28 mouse cellular contexts compared by ENCODE assay signal in genomic region chr5:53259894-53260293, GRCm38 (mm10). TPM values are rescaled to one million over a fixed set of nuclear protein-coding genes. Genes with fewer than 3 reads are reported as not detected.
DNase-seq lines count a peak whose midpoint lies in the region; ATAC-seq lines count a peak whose summit lies in the region.
"Had no signal": no experiment of that assay in that cellular context is flagged by ENCODE, and none has a peak within 500 bp of the region (broad histone marks: within the 10 kb centered on the region; RNA-seq: fewer than 3 reads in every experiment).

No protein-coding gene starts in this region.

- peak; percentile 55 for ATAC-seq in forebrain, embryonic 15.5 days (replicated peaks)
- ATAC-seq in forebrain, embryonic 12.5 days (ENCODE audit: low FRiP score): no peak
- peak; percentile 45 for ATAC-seq in forebrain, embryonic 16.5 days
- ATAC-seq: CD4-positive, CD25-positive, alpha-beta regulatory T cell, adult 4 months; intestine, postnatal 0 days; liver, embryonic 12.5 days; liver, postnatal 0 days; midbrain, embryonic 16.5 days had no signal

- H3K4me1 ChIP-seq in forebrain, embryonic 15.5 days: peaks cover 30% of the 10 kb centered on the region
- H3K4me1 ChIP-seq in forebrain, embryonic 12.5 days: peaks cover 20% of the 10 kb centered on the region
- peaks cover 27% of the 10 kb centered on the region for H3K4me1 ChIP-seq in forebrain, embryonic 16.5 days (replicated peaks; ENCODE audit: control insufficient read depth, insufficient read depth, low read length)

- H3K27ac ChIP-seq in forebrain, embryonic 15.5 days (replicated peaks): peak overlapping the region; percentile 35; the same call in 1 of the 2 replicates
- H3K27ac ChIP-seq in forebrain, embryonic 12.5 days: no peak overlapping the region
- 0 out of 2 replicates have a peak overlapping the region, but pooled peaks have one; percentile 52 for H3K27ac ChIP-seq in forebrain, embryonic 16.5 days (ENCODE audit: low read length)
- H3K27ac ChIP-seq: embryonic facial prominence, embryonic 15.5 days; heart, embryonic 13.5 days; hindbrain, embryonic 14.5 days; left cerebral cortex, adult 2 months; liver, embryonic 12.5 days; stomach, embryonic 15.5 days had no signal

- H3K4me3 ChIP-seq in forebrain, embryonic 15.5 days: no peak overlapping the region
- H3K4me3 ChIP-seq in forebrain, embryonic 12.5 days (replicated peaks): no peak overlapping the region
- H3K4me3 ChIP-seq in forebrain, embryonic 16.5 days (replicated peaks; ENCODE audit: low read length): no peak overlapping the region
- H3K4me3 ChIP-seq: embryonic facial prominence, embryonic 15.5 days; heart, embryonic 13.5 days; left cerebral cortex, adult 2 months; liver, embryonic 12.5 days; stomach, embryonic 15.5 days had no signal

- DNase-seq in left cerebral cortex, postnatal 14 days (ENCODE audit: low spot score in 2 of 2): peak; percentile 38 to 52
- no peak for DNase-seq in left cerebral cortex, adult 9 months (ENCODE audit: low spot score in 2 of 2)
- DNase-seq in spleen, postnatal 4 days (ENCODE audit: low spot score in 2 of 2): no peak
- DNase-seq in kidney, adult 8-10 months: no peak
- DNase-seq: adrenal gland, postnatal 14 days; cerebellum, adult 18-20 months; heart, postnatal 10 days; kidney, postnatal 14 days; layer of hippocampus, adult 9-11 months; left cerebral cortex, postnatal 4 days; liver, postnatal 0 days; lung, postnatal 36 days; thymus, adult 2 months; thymus, postnatal 4 days had no signal

- no peak overlapping the region for H3K9ac ChIP-seq in forebrain, embryonic 15.5 days (replicated peaks)
- no peak overlapping the region for H3K9ac ChIP-seq in forebrain, embryonic 12.5 days
- H3K9ac ChIP-seq in forebrain, embryonic 16.5 days (replicated peaks; ENCODE audit: low read depth, low read length): no peak overlapping the region
- H3K9ac ChIP-seq: embryonic facial prominence, embryonic 15.5 days; heart, embryonic 13.5 days; hindbrain, embryonic 14.5 days; liver, embryonic 12.5 days; liver, postnatal 0 days; stomach, embryonic 15.5 days had no signal

- intact Hi-C loops in left cerebral cortex, postnatal 14 days (cut with DNase I): no loop called here

- 52% methylated on average over 5 of the region's 5 CpGs for WGBS in forebrain, embryonic 15.5 days
- WGBS in forebrain, embryonic 12.5 days: 65% methylated on average over 5 of the region's 5 CpGs
- 53% methylated on average over 5 of the region's 5 CpGs for WGBS in forebrain, embryonic 16.5 days

- H3K27me3 ChIP-seq in forebrain, embryonic 15.5 days: no peaks in the 10 kb centered on the region
- H3K27me3 ChIP-seq in forebrain, embryonic 12.5 days: peaks cover 36% of the 10 kb centered on the region
- H3K27me3 ChIP-seq in forebrain, embryonic 16.5 days (replicated peaks; ENCODE audit: control insufficient read depth, insufficient read depth, low read length): no peaks in the 10 kb centered on the region
- H3K27me3 ChIP-seq: stomach, embryonic 15.5 days had no signal

- H3K9me3 ChIP-seq in forebrain, embryonic 15.5 days: no peaks in the 10 kb centered on the region
- H3K9me3 ChIP-seq in forebrain, embryonic 12.5 days: no peaks in the 10 kb centered on the region
- 0 out of 2 replicates have a peak, but pooled peaks cover 3% of the 10 kb centered on the region for H3K9me3 ChIP-seq in forebrain, embryonic 16.5 days (ENCODE audit: control insufficient read depth, low read length)
- H3K9me3 ChIP-seq: embryonic facial prominence, embryonic 15.5 days; heart, embryonic 13.5 days; liver, embryonic 12.5 days; stomach, embryonic 15.5 days had no signal

- no peak overlapping the region for H3K4me2 ChIP-seq in forebrain, embryonic 15.5 days (replicated peaks)
- H3K4me2 ChIP-seq in forebrain, embryonic 12.5 days: no peak overlapping the region
- no peak overlapping the region for H3K4me2 ChIP-seq in forebrain, embryonic 16.5 days (ENCODE audit: low read length)
- H3K4me2 ChIP-seq: embryonic facial prominence, embryonic 15.5 days; heart, embryonic 13.5 days; hindbrain, embryonic 14.5 days; liver, embryonic 12.5 days; midbrain, embryonic 11.5 days; stomach, embryonic 15.5 days had no signal

- H3K36me3 ChIP-seq in forebrain, embryonic 15.5 days: no peaks in the 10 kb centered on the region
- no peaks in the 10 kb centered on the region for H3K36me3 ChIP-seq in forebrain, embryonic 12.5 days (replicated peaks)
- H3K36me3 ChIP-seq in forebrain, embryonic 16.5 days (ENCODE audit: control insufficient read depth, insufficient read depth): no peaks in the 10 kb centered on the region
- H3K36me3 ChIP-seq: embryonic facial prominence, embryonic 15.5 days; heart, embryonic 13.5 days; liver, embryonic 12.5 days; stomach, embryonic 15.5 days had no signal

RNA-seq across cellular contexts. Expression of gene Smim20, which starts 7.0 kb away (rescaled TPM):
- 59.9 and 65.8 TPM in 2 replicates for polyA plus RNA-seq in forebrain, embryonic 15.5 days (2015; fragmentation: Nextera tagmentation; extraction: Ambion mirVana)
- polyA plus RNA-seq in forebrain, embryonic 12.5 days (2016; fragmentation: Nextera tagmentation; extraction: Ambion mirVana): 58.2 and 59.1 TPM in 2 replicates
- total RNA-seq in left cerebral cortex, postnatal 14 days (2021): 10 to 100 TPM; 31.1 to 33.2 TPM
- 63.6 and 75.6 TPM in 2 replicates for polyA plus RNA-seq in forebrain, embryonic 16.5 days (2015; fragmentation: Nextera tagmentation; extraction: Ambion mirVana)

RNA-seq across cellular contexts. Expression of gene Sel1l3, which starts 46.2 kb away (rescaled TPM):
- polyA plus RNA-seq in forebrain, embryonic 15.5 days (2015; fragmentation: Nextera tagmentation; extraction: Ambion mirVana): 11.0 and 11.4 TPM in 2 replicates
- 9.7 and 10.9 TPM in 2 replicates for polyA plus RNA-seq in forebrain, embryonic 12.5 days (2016; fragmentation: Nextera tagmentation; extraction: Ambion mirVana)
- total RNA-seq in left cerebral cortex, postnatal 14 days (2021): 10 to 100 TPM; 78.7 to 95.4 TPM
- 9.9 and 10.2 TPM in 2 replicates for polyA plus RNA-seq in forebrain, embryonic 16.5 days (2015; fragmentation: Nextera tagmentation; extraction: Ambion mirVana)
- total RNA-seq: common myeloid progenitor, adult 5-6 weeks had no signal

Comparison
In these comparisons a context has a peak if more than half of its experiments do, and no peak if none do; other contexts are left out.
1. DNase-seq: peak in left cerebral cortex, postnatal 14 days (2 of 2); none in left cerebral cortex, adult 9 months (0 of 2), spleen, postnatal 4 days (0 of 2) and kidney, adult 8-10 months (0 of 2).